Mouse (Mus musculus) ovary, postnatal 14 days (tissue): ENCODE measurements around the gene Dnah7c.
"Not testable (repeated sequence)": the region's sequence is repeated elsewhere in the genome, so short reads cannot be mapped to it uniquely, and the experiment has no call there.

ENCODE experiments used
- DNase-seq: peaks from one replicate; pipeline ENCODE4 v3.0.0; 2022; ENCODE audit warnings: low spot score

Dnah7c gene

GRCm38 (mm10) chr1:46425137-46425925 is at the start of gene Dnah7c:
Dnah7c (plus strand) TSS chr1:46425592.
- no peak for DNase-seq

GRCm38 (mm10) chr1:46380641-46381040 is 44.8 kb upstream of the Dnah7c start:
- not testable (repeated sequence) for DNase-seq

GRCm38 (mm10) chr1:46394681-46395297 is 30.6 kb upstream of the Dnah7c start:
- not testable (repeated sequence) for DNase-seq

- DNase-seq: no peak
Observed at GRCm38 (mm10) chr1:46408324-46409115, 16.9 kb upstream of the Dnah7c start.

- DNase-seq: not testable (repeated sequence)
Observed at GRCm38 (mm10) chr1:46414798-46415197, 10.6 kb upstream of the Dnah7c start.

GRCm38 (mm10) chr1:46416946-46417345 is 8.4 kb upstream of the Dnah7c start:
- not testable (repeated sequence) for DNase-seq

GRCm38 (mm10) chr1:46418966-46419365 is 6.4 kb upstream of the Dnah7c start:
- not testable (repeated sequence) for DNase-seq

- DNase-seq: no peak
Observed at GRCm38 (mm10) chr1:46428401-46428800, 3.0 kb downstream of the Dnah7c start.

GRCm38 (mm10) chr1:46514671-46515070 is 89.3 kb downstream of the Dnah7c start:
- not testable (repeated sequence) for DNase-seq

- no peak for DNase-seq
Observed at GRCm38 (mm10) chr1:46521032-46521431, 95.6 kb downstream of the Dnah7c start.

GRCm38 (mm10) chr1:46526537-46526936 is 101.1 kb downstream of the Dnah7c start:
- not testable (repeated sequence) for DNase-seq

- no peak for DNase-seq
Observed at GRCm38 (mm10) chr1:46544812-46545421, 119.5 kb downstream of the Dnah7c start.

GRCm38 (mm10) chr1:46580385-46580784 is 155.0 kb downstream of the Dnah7c start:
- peak; percentile 2 for DNase-seq

- DNase-seq: not testable (repeated sequence)
Observed at GRCm38 (mm10) chr1:46593826-46594225, 168.4 kb downstream of the Dnah7c start.

- not testable (repeated sequence) for DNase-seq
Observed at GRCm38 (mm10) chr1:46596343-46596742, 171.0 kb downstream of the Dnah7c start.

GRCm38 (mm10) chr1:46620331-46620730 is 194.9 kb downstream of the Dnah7c start:
- no peak for DNase-seq

GRCm38 (mm10) chr1:46625914-46626313 is 200.5 kb downstream of the Dnah7c start:
- DNase-seq: not testable (repeated sequence)

GRCm38 (mm10) chr1:46649821-46650220 is 224.4 kb downstream of the Dnah7c start:
- not testable (repeated sequence) for DNase-seq

- not testable (repeated sequence) for DNase-seq
Observed at GRCm38 (mm10) chr1:46652721-46653120, 227.3 kb downstream of the Dnah7c start.

GRCm38 (mm10) chr1:46724810-46725209 is 299.4 kb downstream of the Dnah7c start:
- DNase-seq: not testable (repeated sequence)

- DNase-seq: no peak
Observed at GRCm38 (mm10) chr1:46725266-46725665, 299.9 kb downstream of the Dnah7c start.

- DNase-seq: not testable (repeated sequence)
Observed at GRCm38 (mm10) chr1:46725719-46726118, 300.3 kb downstream of the Dnah7c start.
